Mouse (Mus musculus): ENCODE results near the gene Ankrd34a. TPM values are rescaled to one million over a fixed set of nuclear protein-coding genes. Genes with fewer than 3 reads are reported as not detected.
A peak's percentile ranks its signal among the peaks of the same experiment; 100 is the strongest.

Ankrd34a gene
- total RNA-seq, 2 experiments from 2014 or later, result 1.9 to 2.4 TPM

DNA sequence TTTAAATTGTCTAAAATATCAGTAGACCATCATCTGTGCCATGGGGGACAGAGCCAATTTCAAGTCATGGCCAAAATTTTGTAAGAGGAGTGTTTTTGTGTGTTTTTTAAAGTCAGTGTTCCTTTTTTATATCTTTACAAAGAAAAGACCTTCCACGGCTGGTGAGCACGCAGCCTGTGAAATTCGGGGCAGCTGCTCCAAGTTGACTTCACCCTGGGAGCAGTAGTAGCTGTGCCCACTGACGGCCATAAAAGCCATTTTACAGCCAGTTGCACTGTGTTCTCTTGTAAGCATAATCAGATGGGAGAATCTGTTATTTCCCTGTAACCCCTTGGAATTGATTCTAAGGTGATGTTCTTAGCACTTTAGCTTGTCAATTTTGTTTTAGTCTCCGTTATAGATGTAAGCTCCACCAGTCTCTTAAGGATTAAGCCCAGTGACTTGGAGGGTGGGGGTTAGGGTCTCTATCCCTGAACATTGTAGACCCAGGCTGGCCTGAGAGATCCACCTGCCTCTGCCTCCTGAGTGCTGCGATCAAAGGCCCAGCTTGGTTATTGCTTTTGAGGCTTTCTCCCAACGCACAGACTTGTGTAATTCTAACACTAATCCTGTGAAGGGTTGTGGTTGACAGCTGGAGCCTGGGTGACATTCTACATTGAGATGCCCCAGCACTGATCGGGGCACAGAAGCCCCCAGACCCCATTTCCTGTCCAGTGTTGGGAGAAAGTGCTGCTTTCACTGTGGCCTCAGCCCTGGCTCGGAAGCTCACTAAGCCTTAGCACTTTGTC, 35.4 kb upstream of the Ankrd34a start:
- intact Hi-C loops (cut with DNase I), result no loop called here
- DNase-seq (ENCODE audit: low spot score), result no peak

DNA sequence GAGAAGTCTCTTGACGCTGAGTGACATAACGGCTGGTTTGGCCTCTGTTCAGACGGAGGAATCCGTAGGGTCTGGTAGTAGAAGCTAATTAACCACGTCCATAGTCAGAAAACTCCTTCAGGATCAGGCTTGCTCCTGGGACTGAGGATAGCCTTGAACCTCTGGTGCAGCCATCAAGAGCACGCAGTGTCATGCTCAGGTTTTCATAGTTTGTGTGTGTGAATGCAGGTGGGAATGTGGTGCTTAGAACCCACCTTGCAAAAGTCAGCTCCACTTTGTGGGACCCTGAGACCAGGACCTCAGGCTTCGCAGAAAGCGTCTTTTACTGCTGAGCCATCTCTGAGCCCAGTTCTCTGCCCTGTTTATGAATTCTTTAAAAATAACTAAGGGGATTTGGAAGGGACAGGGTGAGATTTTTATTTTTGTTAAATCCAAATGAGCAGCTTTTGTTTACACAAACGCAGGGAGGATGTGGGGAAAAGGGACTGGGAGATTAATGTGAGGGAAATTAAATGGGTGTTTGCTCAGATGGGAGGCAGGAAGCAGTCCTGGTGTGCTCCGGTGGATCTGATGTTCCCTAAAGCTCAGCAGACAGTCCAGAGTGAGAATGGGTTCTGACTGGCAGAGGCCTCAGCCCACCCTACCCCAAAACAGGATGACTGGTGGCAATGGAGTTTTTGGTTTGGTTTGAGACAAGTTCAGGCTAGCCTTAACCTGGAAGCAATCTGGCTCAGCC, 34.3 kb upstream of the Ankrd34a start:
- intact Hi-C loops (cut with DNase I), result no loop called here
- DNase-seq (ENCODE audit: low spot score), result no peak

DNA sequence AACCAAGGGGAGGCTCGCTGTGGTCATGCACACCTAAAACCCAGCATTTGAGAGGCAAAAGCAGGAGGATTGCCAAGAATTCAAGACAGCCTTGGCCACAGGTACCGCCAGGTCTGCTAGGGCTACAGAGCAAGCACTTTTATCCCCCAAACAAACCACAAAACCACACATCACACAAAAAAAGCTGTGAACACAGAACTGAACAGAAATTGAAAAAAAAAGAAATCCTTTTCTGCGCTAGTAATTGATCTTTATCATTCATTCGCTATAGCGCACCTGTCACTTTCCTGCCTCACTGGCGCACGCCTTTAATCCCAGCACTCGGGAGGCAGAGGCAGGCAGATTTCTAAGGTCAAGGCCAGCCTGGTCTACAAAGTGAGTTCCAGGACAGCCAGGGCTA, 33.2 kb upstream of the Ankrd34a start:
- intact Hi-C loops (cut with DNase I), result no loop called here
- DNase-seq (ENCODE audit: low spot score), result no peak

DNA sequence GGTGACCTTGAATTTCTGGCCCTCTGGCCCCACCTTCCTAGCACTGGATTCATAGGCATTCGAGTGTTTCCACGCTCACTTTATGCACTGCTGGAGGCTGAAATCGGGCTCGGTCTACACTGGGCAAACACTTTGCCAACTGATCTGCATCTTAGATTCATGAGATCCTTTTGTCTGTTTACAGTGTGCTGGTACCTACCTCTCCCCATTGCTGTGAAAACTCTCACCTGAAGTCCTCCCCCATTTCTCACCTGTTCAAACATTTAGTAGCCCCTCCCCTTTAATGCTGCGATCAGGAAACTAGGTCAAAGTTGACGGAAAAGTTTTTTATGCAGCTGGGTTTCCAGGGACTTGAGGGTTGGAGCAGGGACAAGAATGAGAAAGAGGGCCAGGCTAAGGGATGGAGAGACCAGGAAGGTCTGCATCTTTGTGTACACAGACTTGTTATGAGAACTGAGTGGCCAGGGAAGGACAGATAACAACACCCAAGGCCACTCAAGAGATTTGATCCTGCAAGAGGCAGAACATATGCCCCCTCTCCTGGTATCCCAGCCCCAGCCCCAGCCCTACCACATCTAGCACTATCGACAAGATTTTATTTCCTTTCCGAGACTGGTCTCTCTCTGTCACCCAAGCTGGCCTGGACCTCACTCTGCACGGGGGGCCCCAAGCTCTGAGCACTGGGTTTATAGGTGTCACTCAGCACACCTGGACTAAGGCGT, 32.4 kb upstream of the Ankrd34a start:
- DNase-seq (ENCODE audit: low spot score), result no peak
- intact Hi-C loops (cut with DNase I), result no loop called here

DNA sequence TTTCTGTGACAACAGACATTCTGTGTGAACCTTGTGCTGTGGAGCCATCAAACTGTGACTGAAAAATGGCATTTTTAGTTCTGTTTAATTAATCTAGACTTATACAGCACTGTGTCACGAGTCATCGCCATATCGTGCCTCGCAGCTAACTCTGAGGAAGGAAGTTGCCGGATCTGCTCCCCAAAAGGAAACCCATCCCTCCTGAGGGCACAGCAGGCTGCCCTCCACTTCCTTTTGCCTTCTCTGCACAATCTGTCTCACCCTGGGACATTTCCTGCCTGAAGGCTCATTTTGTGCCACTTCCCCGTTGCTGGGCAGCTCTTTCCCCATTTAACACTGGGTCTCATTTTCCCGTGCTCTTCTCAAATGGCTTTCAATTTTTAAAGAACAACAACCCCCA, 31.8 kb upstream of the Ankrd34a start:
- no peak for DNase-seq (ENCODE audit: low spot score)
- intact Hi-C loops (cut with DNase I), result no loop called here

DNA sequence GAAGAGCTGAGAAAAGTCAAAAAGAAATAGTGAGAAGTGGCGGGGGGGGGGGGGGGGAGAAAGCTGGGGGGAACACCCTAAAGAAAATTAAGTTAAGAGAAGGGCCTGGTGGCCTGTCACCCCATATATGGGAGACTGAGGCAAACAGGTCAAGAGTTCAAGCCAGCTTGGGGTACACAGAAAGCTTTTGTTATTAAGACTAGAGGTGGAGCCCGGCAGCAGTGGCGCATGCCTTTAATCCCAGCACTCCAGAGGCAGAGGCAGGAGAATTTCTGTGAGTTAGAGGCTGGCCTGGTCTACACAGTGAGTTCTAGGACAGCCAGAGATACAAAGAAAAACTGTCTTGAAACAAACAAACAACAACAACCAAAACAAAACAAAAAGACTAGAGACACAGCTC, 31.3 kb upstream of the Ankrd34a start:
- no peak for DNase-seq (ENCODE audit: low spot score)
- intact Hi-C loops (cut with DNase I), result no loop called here

DNA sequence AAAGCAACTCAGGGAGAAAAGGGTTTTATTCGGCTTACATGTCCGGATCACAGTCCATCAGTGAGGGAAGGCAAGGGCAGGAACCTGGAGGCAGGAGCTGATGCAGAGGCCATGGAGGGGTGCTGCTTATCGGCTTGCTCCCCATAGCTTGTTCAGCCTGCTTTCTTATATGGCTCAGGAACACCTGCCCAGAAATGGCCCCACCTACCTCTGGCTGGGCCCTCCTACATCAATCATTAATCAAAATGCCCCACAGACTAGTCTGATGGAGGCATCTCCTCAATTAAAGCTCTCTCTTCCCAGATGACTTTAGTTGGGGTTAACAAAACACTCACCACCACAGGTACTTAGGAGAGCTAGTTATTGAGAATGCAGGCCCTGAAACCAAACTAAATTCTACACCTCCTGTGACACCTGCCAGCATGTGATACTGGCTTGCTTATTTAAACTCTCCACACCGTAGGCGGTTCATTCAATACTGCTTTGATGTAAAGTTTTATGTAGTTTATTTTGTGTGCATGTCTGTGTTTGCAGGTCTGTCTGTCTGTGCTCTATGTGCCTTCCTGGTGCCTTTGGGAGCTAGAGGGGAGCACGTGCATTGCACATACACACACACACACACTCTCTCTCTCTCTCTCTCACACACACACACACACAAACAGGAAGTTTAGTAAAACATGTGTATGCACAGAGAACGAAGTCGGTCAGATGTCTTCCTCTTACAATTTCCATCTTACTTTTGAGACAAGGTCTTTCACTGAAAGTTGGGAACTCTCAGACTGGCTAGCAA, 29.6 kb upstream of the Ankrd34a start:
- intact Hi-C loops (cut with DNase I), result no loop called here
- DNase-seq (ENCODE audit: low spot score), result no peak

DNA sequence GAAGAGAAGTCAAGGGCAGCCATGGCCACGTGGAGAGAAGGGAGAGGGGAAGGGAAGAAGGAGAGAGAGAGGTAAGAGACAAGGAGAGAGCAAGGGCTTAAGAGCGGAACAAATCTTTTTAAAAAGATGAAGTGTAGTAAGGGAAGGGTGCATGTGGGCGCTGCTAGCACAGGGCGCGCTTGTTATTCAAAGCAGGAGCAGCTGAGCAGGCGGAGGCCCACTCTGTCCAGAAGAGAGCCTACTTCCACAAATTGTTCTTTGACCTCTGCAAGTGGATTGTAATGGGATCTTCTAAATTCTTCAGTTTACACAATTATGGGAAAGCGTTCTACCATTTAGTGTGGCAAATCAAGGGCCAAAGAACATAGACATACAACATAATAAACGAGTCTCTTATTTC, 27.8 kb upstream of the Ankrd34a start:
- no peak for DNase-seq (ENCODE audit: low spot score)
- intact Hi-C loops (cut with DNase I), result no loop called here

DNA sequence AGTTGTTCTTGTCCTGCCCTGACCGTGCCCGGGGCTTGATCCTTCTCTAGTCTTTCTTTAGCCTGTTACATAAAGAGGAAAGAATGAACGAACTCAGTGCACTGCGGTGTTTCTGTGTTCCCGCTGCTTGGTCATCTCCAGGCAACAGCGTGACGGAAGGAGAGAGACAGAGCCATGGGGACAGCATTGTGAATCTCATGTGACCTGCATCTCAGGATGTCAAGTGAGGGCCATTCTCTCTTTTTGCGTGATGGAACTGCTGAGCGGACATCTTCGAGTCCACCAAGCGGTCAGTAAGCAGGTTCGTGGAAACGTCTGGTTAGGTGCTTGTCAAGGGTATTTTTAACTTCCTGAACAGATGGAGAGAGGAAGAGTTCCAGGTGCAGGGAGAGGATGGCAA, 26.9 kb upstream of the Ankrd34a start:
- DNase-seq (ENCODE audit: low spot score), result no peak

DNA sequence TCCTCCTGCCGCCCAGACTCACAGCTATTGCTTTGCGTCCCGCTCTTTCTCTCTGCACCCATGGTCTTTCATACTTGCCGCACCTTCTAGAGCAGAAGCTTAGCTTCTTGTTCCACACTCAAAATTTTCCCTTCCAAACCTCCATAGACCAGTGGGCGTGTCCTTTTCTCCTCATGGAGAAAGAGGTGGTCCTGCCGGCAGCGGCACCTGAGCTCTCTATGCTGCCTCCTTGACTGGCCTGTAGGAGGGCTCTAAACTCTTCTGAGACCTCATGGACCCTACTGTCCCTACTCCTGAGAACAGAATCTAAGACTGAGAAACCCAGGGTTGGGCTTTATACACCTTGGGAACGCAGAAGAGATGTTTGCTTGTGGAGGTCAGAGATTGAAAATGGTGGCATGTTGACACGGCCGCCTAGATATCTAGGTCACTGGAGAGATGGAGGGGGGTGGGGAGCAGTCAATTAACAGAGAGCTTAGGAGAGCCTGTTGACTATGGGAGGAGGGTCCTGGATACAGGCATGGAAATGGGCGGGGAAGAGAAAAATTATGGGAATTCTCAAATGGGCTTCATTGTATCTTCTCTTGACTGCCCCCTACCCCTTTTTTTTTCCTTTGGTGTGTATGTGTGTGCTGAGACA, 26.4 kb upstream of the Ankrd34a start:
- DNase-seq (ENCODE audit: low spot score), result no peak
- intact Hi-C loops (cut with DNase I), result no loop called here

More for the DNA sequence above, 26.9 kb upstream of the Ankrd34a start:
- intact Hi-C loops (cut with DNase I), result no loop called here

DNA sequence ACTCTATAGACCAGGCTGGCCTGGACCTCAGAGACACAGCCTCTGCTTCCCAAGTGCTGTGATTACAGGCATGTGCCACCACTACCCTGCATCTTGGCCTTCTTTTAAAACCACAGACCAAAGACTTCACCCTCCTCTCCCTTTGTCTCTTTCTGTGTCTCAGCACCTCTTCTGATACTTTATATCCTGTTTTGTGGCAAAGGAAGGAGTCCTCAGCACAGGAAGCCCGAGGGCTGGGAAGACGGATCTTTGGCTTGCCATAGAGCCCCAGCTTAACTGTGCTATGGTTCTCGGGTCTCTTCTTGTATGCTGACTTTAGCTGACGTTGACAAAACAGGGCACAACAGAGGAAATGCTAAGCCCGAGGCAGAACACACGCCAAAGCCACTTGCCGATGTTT, 25.8 kb upstream of the Ankrd34a start:
- DNase-seq (ENCODE audit: low spot score), result no peak
- intact Hi-C loops (cut with DNase I), result no loop called here

DNA sequence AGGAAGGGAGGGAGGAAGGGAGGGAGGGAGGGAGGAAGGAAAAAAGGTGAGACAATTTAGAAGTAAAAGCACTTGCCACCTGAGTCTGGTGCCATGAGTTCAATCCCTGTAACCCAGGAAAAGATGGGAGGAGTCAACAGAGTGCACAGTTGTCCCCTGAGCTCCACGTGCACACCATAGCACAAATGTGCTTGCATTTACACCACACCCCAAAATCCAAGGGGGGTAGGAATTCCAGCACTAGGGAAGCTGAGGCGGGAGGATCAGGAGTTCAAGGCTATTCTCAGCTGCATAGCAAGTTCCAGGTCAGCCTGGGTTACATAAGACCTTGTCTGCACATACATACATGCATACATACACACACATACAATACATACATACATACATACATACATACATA, 25.1 kb upstream of the Ankrd34a start:
- DNase-seq (ENCODE audit: low spot score), result no peak
- intact Hi-C loops (cut with DNase I), result no loop called here

DNA sequence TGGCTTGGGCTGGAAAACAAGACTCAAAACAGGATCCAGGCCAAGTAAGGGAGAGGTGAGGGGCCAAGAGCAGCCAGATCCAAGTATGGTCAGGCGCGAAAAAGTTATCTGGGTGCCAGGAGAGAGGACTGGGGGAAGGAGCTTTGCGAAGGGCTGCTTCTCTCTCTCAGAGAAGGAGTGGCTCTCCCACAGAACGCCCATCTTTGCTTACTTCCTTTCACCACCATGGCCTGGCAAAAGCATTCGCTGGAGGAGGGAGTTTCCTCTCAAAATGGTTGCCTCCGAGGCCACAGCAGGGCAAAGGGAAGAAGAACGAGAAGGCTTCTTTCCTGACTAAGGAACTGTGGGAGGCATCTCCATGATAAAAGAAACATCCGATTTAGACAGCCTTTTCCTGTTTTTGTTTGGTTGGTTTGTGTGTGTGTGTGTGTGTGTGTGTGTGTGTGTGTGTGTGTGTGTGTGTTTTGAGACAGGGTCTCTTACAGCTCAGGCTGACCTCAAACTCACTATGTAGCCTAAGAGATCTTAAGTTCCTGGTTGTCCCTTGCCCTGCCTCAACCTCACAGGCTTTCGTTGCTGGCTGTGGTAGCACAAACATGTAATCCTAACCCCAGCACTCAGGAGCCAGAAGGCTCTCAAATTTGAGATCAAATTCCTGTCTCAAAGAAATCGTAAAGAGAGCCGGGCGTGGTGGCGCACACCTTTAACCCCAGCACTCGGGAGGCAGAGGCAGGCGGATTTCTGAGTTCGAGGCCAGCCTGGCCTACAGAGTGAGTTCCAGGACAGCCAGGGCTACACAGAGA, 24.3 kb upstream of the Ankrd34a start:
- no peak for DNase-seq (ENCODE audit: low spot score)
- intact Hi-C loops (cut with DNase I), result no loop called here

DNA sequence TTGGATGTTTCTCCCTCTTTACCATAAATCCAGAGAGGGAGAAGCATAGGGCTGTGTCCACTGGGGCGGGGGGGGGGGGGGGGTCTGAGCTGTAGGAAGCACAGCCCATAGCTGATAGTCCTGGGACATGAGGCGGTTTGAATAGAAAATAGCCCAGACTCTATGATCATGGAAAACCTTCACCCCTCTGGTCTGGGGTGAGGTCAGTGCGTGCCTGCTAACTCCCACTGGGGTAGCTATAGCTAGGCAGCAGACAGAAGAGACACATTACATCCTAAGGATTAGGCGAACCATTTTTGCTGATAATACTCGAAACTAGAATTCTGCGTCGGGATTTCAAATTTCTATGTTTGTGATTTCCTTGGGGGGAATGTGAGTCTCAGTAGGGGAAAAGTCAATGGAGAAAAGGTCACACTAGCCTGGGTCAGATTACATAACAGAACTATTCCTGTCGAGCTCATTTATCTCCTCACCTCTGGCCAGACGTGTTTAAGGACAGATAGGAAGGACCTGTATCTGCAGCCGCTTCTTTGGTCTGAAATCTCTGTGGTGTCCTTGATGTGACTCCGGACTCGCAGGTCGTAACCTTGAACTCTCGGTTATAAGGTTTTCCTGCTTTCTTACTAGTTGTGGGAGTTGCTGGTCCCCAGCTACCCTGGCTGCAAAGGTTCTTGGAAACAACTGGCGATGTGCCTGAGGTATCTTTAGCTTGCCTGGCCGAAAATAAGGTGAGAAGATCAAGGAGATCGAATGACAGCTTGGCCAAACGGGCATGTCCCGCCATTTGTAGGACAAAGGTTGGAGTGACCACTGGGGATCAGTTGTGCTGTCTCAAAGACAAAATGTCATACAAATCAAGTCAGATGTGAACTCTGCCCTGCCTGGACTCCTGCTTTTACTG, 22.6 kb upstream of the Ankrd34a start:
- no peak for DNase-seq (ENCODE audit: low spot score)
- intact Hi-C loops (cut with DNase I), result no loop called here

DNA sequence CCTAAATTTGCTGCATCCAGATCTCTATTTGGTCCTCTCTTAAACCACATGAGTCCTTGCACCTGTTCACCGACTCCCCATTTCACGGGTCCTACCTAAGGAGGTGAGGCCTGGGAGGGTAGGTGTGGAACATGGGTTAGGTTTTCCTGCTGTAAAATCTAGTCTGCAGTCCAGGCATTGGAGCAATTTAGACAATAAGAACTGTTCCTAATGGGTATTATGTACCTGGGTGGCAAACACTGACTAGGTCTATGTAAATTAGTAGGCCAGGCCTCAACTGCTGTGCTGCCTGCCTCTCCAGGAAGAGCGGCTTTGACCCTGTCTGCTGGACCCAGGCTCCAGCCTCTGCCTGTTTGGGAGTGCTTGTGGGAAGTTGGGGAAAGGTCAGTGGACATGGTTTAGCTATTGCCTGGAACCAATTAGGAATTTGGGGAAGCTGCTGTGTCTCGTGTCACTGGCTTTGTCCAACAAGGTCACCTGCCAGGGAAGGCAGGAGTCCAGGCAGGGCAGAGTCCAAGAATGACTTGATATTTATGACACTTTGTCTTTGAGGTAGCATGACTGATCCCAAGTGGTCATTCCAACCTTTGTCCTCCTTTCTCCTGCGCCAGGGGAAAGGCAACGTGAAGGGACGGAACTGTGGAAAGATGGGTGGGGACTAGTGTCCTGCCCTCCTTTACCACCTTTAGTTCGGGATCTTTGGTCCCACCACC, 21.0 kb upstream of the Ankrd34a start:
- no peak for DNase-seq (ENCODE audit: low spot score)
- intact Hi-C loops (cut with DNase I), result no loop called here

DNA sequence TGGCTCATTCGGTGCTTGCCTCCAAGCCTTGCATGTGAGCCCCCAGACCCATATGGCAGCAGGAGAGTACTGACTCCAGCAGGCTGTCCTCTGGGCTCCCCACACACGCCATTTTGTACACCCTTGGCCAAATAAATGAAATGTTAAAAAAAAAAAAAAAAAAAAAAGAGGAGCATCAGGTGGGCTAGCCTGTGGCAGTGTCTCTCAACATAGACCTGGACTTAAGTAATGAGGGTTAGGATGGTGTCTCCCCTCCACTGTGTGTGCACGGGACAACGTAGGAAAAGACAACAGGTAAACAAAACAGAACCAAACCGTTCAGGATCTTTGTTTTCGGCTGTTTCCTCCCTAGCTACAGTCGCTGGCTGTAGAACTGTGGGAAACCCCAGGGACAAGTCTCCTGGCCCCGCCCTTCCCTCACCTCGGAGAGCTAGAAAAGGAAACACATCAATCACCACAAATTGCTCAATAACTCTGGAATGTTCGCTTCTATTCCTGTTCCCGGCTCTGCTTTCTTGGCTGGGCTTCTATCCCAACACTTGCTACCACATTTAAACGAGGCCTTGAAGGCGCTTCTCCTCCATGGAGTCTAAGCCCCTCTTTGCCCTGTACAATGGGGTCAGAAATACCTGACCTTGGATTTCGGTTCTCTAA, 20.3 kb upstream of the Ankrd34a start:
- intact Hi-C loops (cut with DNase I), result loop anchor here (1.0 kb wide), 1 partner anchor 19 kb away; the partner anchor contains the start of gene Txnip
- DNase-seq (ENCODE audit: low spot score), result peak; percentile 81
